Mouse (Mus musculus) embryonic fibroblast, embryonic 13.5 days (primary cell): Measurements from ENCODE around the gene Clasrp.

Source experiments
- CTCF ChIP-seq: IDR thresholded peaks from 2 replicates; pipeline ENCODE4 v1.5.1; 2011; ENCODE audit warnings: mild to moderate bottlenecking, control low read depth, low read length, moderate library complexity, borderline replicate concordance; ENCODE audit not compliant: insufficient read depth
- POLR2A ChIP-seq: IDR thresholded peaks from 2 replicates; pipeline ENCODE4 v1.6.1; 2011; ENCODE audit warnings: low read depth, mild to moderate bottlenecking, control low read depth, low read length, moderate library complexity

- TF ChIP-seq POLR2A (no peak), CTCF (no peak)
These were observed 56.8 kb downstream of the Clasrp start for GRCm38 (mm10) chr7:19547344-19547969.
